Mouse (Mus musculus) intestine, embryonic 14.5 days (tissue): ENCODE results near the gene Scn5a. TPM values are rescaled to one million over a fixed set of nuclear protein-coding genes. Genes with fewer than 3 reads are reported as not detected.

ENCODE experiments used
- ATAC-seq: fragments of 200-750 bp; cut with Nextera tagmentation; replicated peaks from 2 replicates; pipeline ENCODE4 v1.8.0; 2017; ENCODE audit warnings: low read depth, moderate number of reproducible peaks, moderate TSS enrichment, moderate library complexity; ENCODE audit not compliant: low FRiP score, low TSS enrichment
- DNase-seq: peaks from one replicate; pipeline ENCODE4 v3.0.0-alpha.2; 2018; ENCODE audit warnings: low spot score
- H3K27ac ChIP-seq: fragments of 300-500 bp; sonication (generic); 2 replicates; pipeline ENCODE4 v1.5.1; 2014; ENCODE audit warnings: low read depth, mild to moderate bottlenecking, control low read depth
- H3K27me3 ChIP-seq: fragments of 300-500 bp; sonication (generic); replicated peaks from 2 replicates; pipeline ENCODE4 v1.6.1; 2014; ENCODE audit warnings: low read length, control low read depth; ENCODE audit not compliant: control insufficient read depth, insufficient read depth
- H3K36me3 ChIP-seq: fragments of 300-500 bp; sonication (generic); 2 replicates; pipeline ENCODE4 v1.6.1; 2014; ENCODE audit warnings: low read length, control low read depth; ENCODE audit not compliant: control insufficient read depth, insufficient read depth
- H3K4me1 ChIP-seq: fragments of 300-500 bp; sonication (generic); replicated peaks from 2 replicates; pipeline ENCODE4 v1.6.1; 2014; ENCODE audit warnings: low read length, control low read depth, mixed read lengths; ENCODE audit not compliant: control insufficient read depth, insufficient read depth
- H3K4me2 ChIP-seq: fragments of 300-500 bp; sonication (generic); 2 replicates; pipeline ENCODE4 v1.6.1; 2014; ENCODE audit warnings: low read length
- H3K4me3 ChIP-seq: fragments of 300-500 bp; sonication (generic); 2 replicates; pipeline ENCODE4 v1.5.1; 2014; ENCODE audit warnings: low read depth, low read length, control low read depth, mixed read lengths
- H3K9ac ChIP-seq: fragments of 300-500 bp; sonication (generic); 2 replicates; pipeline ENCODE4 v1.6.1; 2014; ENCODE audit warnings: mild to moderate bottlenecking, low read length
- H3K9me3 ChIP-seq: fragments of 300-500 bp; sonication (generic); 2 replicates; pipeline ENCODE4 v1.6.1; 2016; ENCODE audit warnings: low read length, control low read depth; ENCODE audit not compliant: control insufficient read depth
- WGBS: fragments of 180-500 bp; shearing (Covaris S2); extraction: QIAGEN DNeasy Blood & Tissue Kit; methylation state at CpG from one replicate; pipeline ENCODE4 v1.1.7; 2014; 5-methylcytosine and 5-hydroxymethylcytosine counted together
- polyA plus RNA-seq: library from polyadenylated mRNA; unstranded; fragments of >200 nt; fragmentation: Nextera tagmentation; extraction: Ambion mirVana; gene quantifications from 2 replicates; pipeline ENCODE4 v1.2.1, GENCODE M21; 2014

The Scn5a gene
- polyA plus RNA-seq, 1 experiment from 2014 or later, result 0.55 TPM

- WGBS, result 66% methylated on average over 15 of the region's 15 CpGs
- H3K27ac ChIP-seq, result no peak overlapping the region
- no peaks in the 10 kb centered on the region for H3K9me3 ChIP-seq
- no peaks in the 10 kb centered on the region for H3K36me3 ChIP-seq
- H3K4me1 ChIP-seq, result no peaks in the 10 kb centered on the region
- H3K9ac ChIP-seq, result no peak overlapping the region
- H3K27me3 ChIP-seq, result no peaks in the 10 kb centered on the region
- no peak overlapping the region for H3K4me3 ChIP-seq
- DNase-seq (no peak), ATAC-seq (no peak)
- no peak overlapping the region for H3K4me2 ChIP-seq
Observed at GRCm38 (mm10) chr9:119474717-119475611, 103.9 kb downstream of the Scn5a start.

- H3K4me1 ChIP-seq, result no peaks in the 10 kb centered on the region
- no peak overlapping the region for H3K4me3 ChIP-seq
- DNase-seq (no peak), ATAC-seq (no peak)
- no peaks in the 10 kb centered on the region for H3K9me3 ChIP-seq
- 0 out of 2 replicates have a peak, but pooled peaks cover 2% of the 10 kb centered on the region for H3K36me3 ChIP-seq
- 71% methylated on average over 9 of the region's 9 CpGs for WGBS
- H3K4me2 ChIP-seq, result no peak overlapping the region
- H3K9ac ChIP-seq, result no peak overlapping the region
- no peaks in the 10 kb centered on the region for H3K27me3 ChIP-seq
- no peak overlapping the region for H3K27ac ChIP-seq
Observed at GRCm38 (mm10) chr9:119473608-119474164, 105.1 kb downstream of the Scn5a start.

- Histone ChIP-seq H3K36me3 (peaks cover 8% of the 10 kb centered on the region; the same call in 1 of the 2 replicates), H3K4me1 (no peaks in the 10 kb centered on the region), H3K4me2 (no peak overlapping the region), H3K9me3 (no peaks in the 10 kb centered on the region), H3K4me3 (no peak overlapping the region), H3K27ac (no peak overlapping the region), H3K27me3 (no peaks in the 10 kb centered on the region), H3K9ac (no peak overlapping the region)
- DNase-seq (no peak), ATAC-seq (no peak)
- WGBS, result 83% methylated on average over 1 of the region's 1 CpGs
Observed at GRCm38 (mm10) chr9:119473011-119473410, 105.8 kb downstream of the Scn5a start.

- no peak for ATAC-seq
- no peak overlapping the region for H3K27ac ChIP-seq
- 65% methylated on average over 11 of the region's 11 CpGs for WGBS
- no peak overlapping the region for H3K4me2 ChIP-seq
- no peak overlapping the region for H3K9ac ChIP-seq
- H3K4me1 ChIP-seq, result no peaks in the 10 kb centered on the region
- no peak for DNase-seq
- no peaks in the 10 kb centered on the region for H3K27me3 ChIP-seq
- H3K4me3 ChIP-seq, result no peak overlapping the region
- H3K36me3 ChIP-seq, result peaks cover 12% of the 10 kb centered on the region
- H3K9me3 ChIP-seq, result no peaks in the 10 kb centered on the region
Observed at GRCm38 (mm10) chr9:119472412-119472918, 106.4 kb downstream of the Scn5a start.

GRCm38 (mm10) chr9:119469691-119470353, 109.0 kb downstream of the Scn5a start:
- WGBS, result 69% methylated on average over 8 of the region's 8 CpGs
- Histone ChIP-seq H3K27me3 (no peaks in the 10 kb centered on the region), H3K27ac (no peak overlapping the region)

GRCm38 (mm10) chr9:119465595-119465994, 113.2 kb downstream of the Scn5a start:
- no peaks in the 10 kb centered on the region for H3K4me1 ChIP-seq
- H3K9ac ChIP-seq, result no peak overlapping the region
- DNase-seq, result no peak
- peaks cover 61% of the 10 kb centered on the region for H3K36me3 ChIP-seq
- H3K27ac ChIP-seq, result no peak overlapping the region
- no peaks in the 10 kb centered on the region for H3K9me3 ChIP-seq
- no peak for ATAC-seq
- no peak overlapping the region for H3K4me2 ChIP-seq
- 76% methylated on average over 7 of the region's 7 CpGs for WGBS
- no peak overlapping the region for H3K4me3 ChIP-seq
- no peaks in the 10 kb centered on the region for H3K27me3 ChIP-seq

More at GRCm38 (mm10) chr9:119469691-119470353, 109.0 kb downstream of the Scn5a start:
- Histone ChIP-seq H3K9me3 (no peaks in the 10 kb centered on the region), H3K4me2 (no peak overlapping the region), H3K36me3 (peaks cover 31% of the 10 kb centered on the region), H3K4me3 (no peak overlapping the region), H3K9ac (no peak overlapping the region), H3K4me1 (no peaks in the 10 kb centered on the region)
- DNase-seq, result no peak
- no peak for ATAC-seq

- Histone ChIP-seq H3K36me3 (peaks cover 61% of the 10 kb centered on the region), H3K27me3 (no peaks in the 10 kb centered on the region), H3K9me3 (no peaks in the 10 kb centered on the region), H3K4me3 (no peak overlapping the region), H3K4me1 (no peaks in the 10 kb centered on the region), H3K27ac (no peak overlapping the region), H3K9ac (no peak overlapping the region), H3K4me2 (no peak overlapping the region)
- ATAC-seq, result no peak
- no peak for DNase-seq
- WGBS, result 89% methylated on average over 6 of the region's 6 CpGs
Observed at GRCm38 (mm10) chr9:119465056-119465455, 113.8 kb downstream of the Scn5a start.

- Histone ChIP-seq H3K4me2 (no peak overlapping the region), H3K36me3 (peaks cover 58% of the 10 kb centered on the region), H3K4me3 (no peak overlapping the region), H3K27me3 (no peaks in the 10 kb centered on the region), H3K27ac (no peak overlapping the region), H3K9ac (no peak overlapping the region), H3K9me3 (no peaks in the 10 kb centered on the region), H3K4me1 (no peaks in the 10 kb centered on the region)
- peak; percentile 76 for DNase-seq
- ATAC-seq, result no peak
- 52% methylated on average over 8 of the region's 8 CpGs for WGBS
Observed at GRCm38 (mm10) chr9:119460410-119460809, 118.4 kb downstream of the Scn5a start.
